ENCODE assay signal across 9 mouse cellular contexts in genomic region chr3:54764418-54764817, GRCm38 (mm10). TPM values are rescaled to one million over a fixed set of nuclear protein-coding genes. Genes with fewer than 3 reads are reported as not detected.
A peak's percentile ranks its signal among the peaks of the same experiment; 100 is the strongest.
DNase-seq lines count a peak whose midpoint lies in the region; ATAC-seq and TF ChIP-seq lines count a peak whose summit lies in the region.
"Had no signal": no experiment of that assay in that cellular context is flagged by ENCODE, and none has a peak within 500 bp of the region (broad histone marks: within the 10 kb centered on the region; RNA-seq: fewer than 3 reads in every experiment).

No protein-coding gene starts in this region.

- no peak overlapping the region for H3K9ac ChIP-seq in forebrain, embryonic 12.5 days
- H3K9ac ChIP-seq in forebrain, embryonic 11.5 days (ENCODE audit: low read length) = no peak overlapping the region
- H3K9ac ChIP-seq in forebrain, postnatal 0 days = no peak overlapping the region
- H3K9ac ChIP-seq in stomach, postnatal 0 days (ENCODE audit: low read length) = no peak overlapping the region

- peaks cover 3% of the 10 kb centered on the region; the same call in 1 of the 2 replicates for H3K4me1 ChIP-seq in forebrain, embryonic 12.5 days
- H3K4me1 ChIP-seq in forebrain, embryonic 11.5 days (replicated peaks; ENCODE audit: control insufficient read depth, insufficient read depth, low read length) = no peaks in the 10 kb centered on the region
- H3K4me1 ChIP-seq in forebrain, postnatal 0 days (ENCODE audit: insufficient read depth) = no peaks in the 10 kb centered on the region
- peaks cover 22% of the 10 kb centered on the region for H3K4me1 ChIP-seq in hindbrain, embryonic 10.5 days (replicated peaks)
- H3K4me1 ChIP-seq in stomach, postnatal 0 days (replicated peaks; ENCODE audit: control insufficient read depth, insufficient read depth) = no peaks in the 10 kb centered on the region

- whole genome bisulfite sequencing in forebrain, embryonic 12.5 days = 86% methylated on average over 18 of the region's 18 CpGs
- WGBS in forebrain, embryonic 11.5 days = 77% methylated on average over 18 of the region's 18 CpGs
- 76% methylated on average over 18 of the region's 18 CpGs for WGBS in forebrain, postnatal 0 days
- WGBS in hindbrain, embryonic 10.5 days = 62% methylated on average over 18 of the region's 18 CpGs
- WGBS in stomach, postnatal 0 days = 62% methylated on average over 18 of the region's 18 CpGs

- TF ChIP-seq CTCF in forebrain, postnatal 0 days (IDR thresholded peaks at IDR 0.05; ENCODE audit: low read depth) = no peak
- TF ChIP-seq CTCF in layer of hippocampus, adult 2 months (conservative IDR thresholded peaks at IDR 0.05) = no peak
- TF ChIP-seq CTCF in stomach, postnatal 0 days (IDR thresholded peaks at IDR 0.05; ENCODE audit: low read depth) = no peak

- no peak for DNase-seq in forebrain, embryonic 11.5 days (ENCODE audit: low spot score)
- peak; percentile 26 for DNase-seq in forebrain, postnatal 0 days
- DNase-seq in hindbrain, embryonic 10.5 days (ENCODE audit: low spot score) = peak; percentile 44
- DNase-seq in layer of hippocampus, adult 2 months (ENCODE audit: low spot score in 2 of 2) = peak; percentile 29 to 72
- DNase-seq in lung, postnatal 36 days = peak; percentile 55
- no peak for DNase-seq in stomach, postnatal 0 days (ENCODE audit: low spot score)
- no peak for DNase-seq in ovary, postnatal 36 days (ENCODE audit: low spot score)

- no peaks in the 10 kb centered on the region for H3K27me3 ChIP-seq in forebrain, embryonic 12.5 days
- no peaks in the 10 kb centered on the region for H3K27me3 ChIP-seq in forebrain, embryonic 11.5 days (ENCODE audit: control insufficient read depth, insufficient read depth, low read length)
- no peaks in the 10 kb centered on the region for H3K27me3 ChIP-seq in forebrain, postnatal 0 days (ENCODE audit: insufficient read depth, low read length)
- H3K27me3 ChIP-seq in hindbrain, embryonic 10.5 days (ENCODE audit: insufficient read depth, poor library complexity, severe bottlenecking) = no peaks in the 10 kb centered on the region
- no peaks in the 10 kb centered on the region for H3K27me3 ChIP-seq in stomach, postnatal 0 days (ENCODE audit: control insufficient read depth, insufficient read depth, low read length)

- 0 out of 2 replicates have a peak overlapping the region, but pooled peaks have one; percentile 8 for H3K4me2 ChIP-seq in forebrain, embryonic 12.5 days
- H3K4me2 ChIP-seq in forebrain, embryonic 11.5 days (ENCODE audit: low read depth, low read length, severe bottlenecking) = no peak overlapping the region
- H3K4me2 ChIP-seq in forebrain, postnatal 0 days (ENCODE audit: low read depth) = 0 out of 2 replicates have a peak overlapping the region, but pooled peaks have one; percentile 3
- no peak overlapping the region for H3K4me2 ChIP-seq in stomach, postnatal 0 days (replicated peaks; ENCODE audit: low read depth)

- no peak for TF ChIP-seq EP300 in stomach, postnatal 0 days (optimal IDR thresholded peaks at IDR 0.05)

- no peak overlapping the region for H3K4me3 ChIP-seq in forebrain, embryonic 12.5 days (replicated peaks)
- no peak overlapping the region for H3K4me3 ChIP-seq in forebrain, embryonic 11.5 days (ENCODE audit: low read depth, low read length)
- H3K4me3 ChIP-seq in forebrain, postnatal 0 days (ENCODE audit: low read depth, low read length) = no peak overlapping the region
- peak overlapping the region; percentile 27 for H3K4me3 ChIP-seq in hindbrain, embryonic 10.5 days
- H3K4me3 ChIP-seq in layer of hippocampus, adult 2 months = peak overlapping the region; percentile 50
- 0 out of 2 replicates have a peak overlapping the region, but pooled peaks have one; percentile 8 for H3K4me3 ChIP-seq in stomach, postnatal 0 days (ENCODE audit: low read depth, low read length)
- H3K4me3 ChIP-seq: erythroblast, embryonic 14.5 days had no signal

- H3K36me3 ChIP-seq in forebrain, embryonic 12.5 days (replicated peaks) = no peaks in the 10 kb centered on the region
- no peaks in the 10 kb centered on the region for H3K36me3 ChIP-seq in forebrain, embryonic 11.5 days (ENCODE audit: control insufficient read depth, insufficient read depth, low read length)
- H3K36me3 ChIP-seq in forebrain, postnatal 0 days (ENCODE audit: insufficient read depth) = no peaks in the 10 kb centered on the region
- no peaks in the 10 kb centered on the region for H3K36me3 ChIP-seq in hindbrain, embryonic 10.5 days
- H3K36me3 ChIP-seq in stomach, postnatal 0 days (ENCODE audit: control insufficient read depth, insufficient read depth, low read length) = no peaks in the 10 kb centered on the region

- no peak for ATAC-seq in forebrain, embryonic 12.5 days (ENCODE audit: low FRiP score)
- no peak for ATAC-seq in forebrain, embryonic 11.5 days (replicated peaks; ENCODE audit: low FRiP score)
- peak; percentile 77 for ATAC-seq in forebrain, postnatal 0 days
- no peak for ATAC-seq in stomach, postnatal 0 days (ENCODE audit: low FRiP score, low TSS enrichment)

- H3K27ac ChIP-seq in forebrain, embryonic 12.5 days = no peak overlapping the region
- H3K27ac ChIP-seq in forebrain, embryonic 11.5 days (ENCODE audit: low read depth, low read length) = no peak overlapping the region
- no peak overlapping the region for H3K27ac ChIP-seq in forebrain, postnatal 0 days (ENCODE audit: low read depth, low read length)
- H3K27ac ChIP-seq in hindbrain, embryonic 10.5 days = 0 out of 2 replicates have a peak overlapping the region, but pooled peaks have one; percentile 13
- H3K27ac ChIP-seq in layer of hippocampus, adult 2 months = peak overlapping the region; percentile 68
- no peak overlapping the region for H3K27ac ChIP-seq in stomach, postnatal 0 days (replicated peaks)

- no peaks in the 10 kb centered on the region for H3K9me3 ChIP-seq in forebrain, embryonic 12.5 days
- H3K9me3 ChIP-seq in forebrain, embryonic 11.5 days (ENCODE audit: control insufficient read depth, low read length) = no peaks in the 10 kb centered on the region
- H3K9me3 ChIP-seq in forebrain, postnatal 0 days (ENCODE audit: low read length) = no peaks in the 10 kb centered on the region
- no peaks in the 10 kb centered on the region; the same call in 1 of the 2 replicates for H3K9me3 ChIP-seq in hindbrain, embryonic 10.5 days
- H3K9me3 ChIP-seq in stomach, postnatal 0 days (ENCODE audit: control insufficient read depth, low read length) = no peaks in the 10 kb centered on the region

RNA-seq across cellular contexts. Expression of gene Smad9, which starts 9.0 kb away (rescaled TPM):
- 0.17 and 0.24 TPM in 2 replicates for polyA plus RNA-seq in forebrain, embryonic 12.5 days (2016; fragmentation: Nextera tagmentation; extraction: Ambion mirVana)
- 0.32 and 0.33 TPM in 2 replicates for polyA plus RNA-seq in forebrain, embryonic 11.5 days (2014; fragmentation: Nextera tagmentation; extraction: Ambion mirVana)
- 1.6 and 2.7 TPM in 2 replicates for total RNA-seq in forebrain, postnatal 0 days (2014; rRNA removed)
- 0.21 and 0.35 TPM in 2 replicates for polyA plus RNA-seq in forebrain, postnatal 0 days (2015; fragmentation: Nextera tagmentation; extraction: Ambion mirVana)
- 0.19 and 0.25 TPM in 2 replicates for polyA plus RNA-seq in hindbrain, embryonic 10.5 days (2016; fragmentation: Nextera tagmentation; extraction: Ambion mirVana)
- 1 to 10 TPM; 7.1 to 7.6 TPM for total RNA-seq in layer of hippocampus, adult 2 months (2021)
- polyA plus RNA-seq in stomach, postnatal 0 days (2015; fragmentation: Nextera tagmentation; extraction: Ambion mirVana) = 0.56 and 0.87 TPM in 2 replicates
- polyA plus RNA-seq: erythroblast, embryonic 14.5 days had no signal

RNA-seq across cellular contexts. Expression of gene Alg5, which starts 29.1 kb away (rescaled TPM):
- polyA plus RNA-seq in forebrain, embryonic 12.5 days (2016; fragmentation: Nextera tagmentation; extraction: Ambion mirVana) = 43.1 and 43.4 TPM in 2 replicates
- polyA plus RNA-seq in forebrain, embryonic 11.5 days (2014; fragmentation: Nextera tagmentation; extraction: Ambion mirVana) = 37.7 and 39.4 TPM in 2 replicates
- total RNA-seq in forebrain, postnatal 0 days (2014; rRNA removed) = 24.8 and 26.1 TPM in 2 replicates
- polyA plus RNA-seq in forebrain, postnatal 0 days (2015; fragmentation: Nextera tagmentation; extraction: Ambion mirVana) = 74.7 and 83.5 TPM in 2 replicates
- polyA plus RNA-seq in hindbrain, embryonic 10.5 days (2016; fragmentation: Nextera tagmentation; extraction: Ambion mirVana) = 37.0 and 41.5 TPM in 2 replicates
- 10 to 100 TPM; 21.1 to 22.8 TPM for total RNA-seq in layer of hippocampus, adult 2 months (2021)
- polyA plus RNA-seq in stomach, postnatal 0 days (2015; fragmentation: Nextera tagmentation; extraction: Ambion mirVana) = 81.3 and 84.7 TPM in 2 replicates
- polyA plus RNA-seq: erythroblast, embryonic 14.5 days had no signal

RNA-seq across cellular contexts. Expression of gene Exosc8, which starts 29.2 kb away (rescaled TPM):
- 122 and 125 TPM in 2 replicates for polyA plus RNA-seq in forebrain, embryonic 12.5 days (2016; fragmentation: Nextera tagmentation; extraction: Ambion mirVana)
- 166 and 176 TPM in 2 replicates for polyA plus RNA-seq in forebrain, embryonic 11.5 days (2014; fragmentation: Nextera tagmentation; extraction: Ambion mirVana)
- total RNA-seq in forebrain, postnatal 0 days (2014; rRNA removed) = 39.8 and 56.4 TPM in 2 replicates
- 72.6 and 80.7 TPM in 2 replicates for polyA plus RNA-seq in forebrain, postnatal 0 days (2015; fragmentation: Nextera tagmentation; extraction: Ambion mirVana)
- polyA plus RNA-seq in hindbrain, embryonic 10.5 days (2016; fragmentation: Nextera tagmentation; extraction: Ambion mirVana) = 143 and 175 TPM in 2 replicates
- 10 to 100 TPM; 30.4 to 41.4 TPM for total RNA-seq in layer of hippocampus, adult 2 months (2021)
- 37.1 and 41.3 TPM in 2 replicates for polyA plus RNA-seq in stomach, postnatal 0 days (2015; fragmentation: Nextera tagmentation; extraction: Ambion mirVana)

RNA-seq across cellular contexts. Expression of gene Rfxap, which starts 43.2 kb away (rescaled TPM):
- 56.8 and 65.6 TPM in 2 replicates for polyA plus RNA-seq in forebrain, embryonic 12.5 days (2016; fragmentation: Nextera tagmentation; extraction: Ambion mirVana)
- 57.6 and 65.6 TPM in 2 replicates for polyA plus RNA-seq in forebrain, embryonic 11.5 days (2014; fragmentation: Nextera tagmentation; extraction: Ambion mirVana)
- total RNA-seq in forebrain, postnatal 0 days (2014; rRNA removed) = 49.7 and 52.3 TPM in 2 replicates
- polyA plus RNA-seq in forebrain, postnatal 0 days (2015; fragmentation: Nextera tagmentation; extraction: Ambion mirVana) = 44.1 and 52.3 TPM in 2 replicates
- polyA plus RNA-seq in hindbrain, embryonic 10.5 days (2016; fragmentation: Nextera tagmentation; extraction: Ambion mirVana) = 32.9 and 39.5 TPM in 2 replicates
- total RNA-seq in layer of hippocampus, adult 2 months (2021) = 10 to 100 TPM; 46.7 to 55.1 TPM
- polyA plus RNA-seq in stomach, postnatal 0 days (2015; fragmentation: Nextera tagmentation; extraction: Ambion mirVana) = 24.7 and 27.6 TPM in 2 replicates

RNA-seq across cellular contexts. Expression of gene Gm21958, which starts 50.3 kb away (rescaled TPM):
- 1.3 and 2.0 TPM in 2 replicates for polyA plus RNA-seq in forebrain, embryonic 12.5 days (2016; fragmentation: Nextera tagmentation; extraction: Ambion mirVana)
- 1.0 and 1.8 TPM in 2 replicates for polyA plus RNA-seq in forebrain, embryonic 11.5 days (2014; fragmentation: Nextera tagmentation; extraction: Ambion mirVana)
- not detected in 2 replicates for total RNA-seq in forebrain, postnatal 0 days (2014; rRNA removed)
- polyA plus RNA-seq in forebrain, postnatal 0 days (2015; fragmentation: Nextera tagmentation; extraction: Ambion mirVana) = 0.25 and 0.31 TPM in 2 replicates
- polyA plus RNA-seq in hindbrain, embryonic 10.5 days (2016; fragmentation: Nextera tagmentation; extraction: Ambion mirVana) = 0.93 TPM in 1 of 2 replicates, not detected in the other
- not detected for total RNA-seq in layer of hippocampus, adult 2 months (2021)
- 0.48 TPM in 1 of 2 replicates, not detected in the other for polyA plus RNA-seq in stomach, postnatal 0 days (2015; fragmentation: Nextera tagmentation; extraction: Ambion mirVana)
- polyA plus RNA-seq: erythroblast, embryonic 14.5 days had no signal

Comparison
In these comparisons a context has a peak if more than half of its experiments do, and no peak if none do; other contexts are left out.
1. H3K4me2 ChIP-seq: peak in forebrain, embryonic 12.5 days (single experiment) and forebrain, postnatal 0 days (single experiment); none in forebrain, embryonic 11.5 days (single experiment) and stomach, postnatal 0 days (single experiment).
2. DNase-seq: peak in forebrain, postnatal 0 days (single experiment), hindbrain, embryonic 10.5 days (single experiment), layer of hippocampus, adult 2 months (2 of 2) and lung, postnatal 36 days (single experiment); none in forebrain, embryonic 11.5 days (single experiment), stomach, postnatal 0 days (single experiment) and ovary, postnatal 36 days (single experiment).
3. H3K27ac ChIP-seq: peak in hindbrain, embryonic 10.5 days (single experiment) and layer of hippocampus, adult 2 months (single experiment); none in forebrain, embryonic 12.5 days (single experiment), forebrain, embryonic 11.5 days (single experiment), forebrain, postnatal 0 days (single experiment) and stomach, postnatal 0 days (single experiment).
4. H3K4me3 ChIP-seq: peak in hindbrain, embryonic 10.5 days (single experiment), layer of hippocampus, adult 2 months (single experiment) and stomach, postnatal 0 days (single experiment); none in forebrain, embryonic 12.5 days (single experiment), forebrain, embryonic 11.5 days (single experiment) and forebrain, postnatal 0 days (single experiment).